Mouse (Mus musculus) embryo, embryonic 10.5 days (tissue): Measurements from ENCODE around the gene Vmn1r80.
"Not testable (repeated sequence)": the region's sequence is repeated elsewhere in the genome, so short reads cannot be mapped to it uniquely, and the experiment has no call there.

Experiments used
- DNase-seq: peaks from one replicate; pipeline ENCODE4 v3.0.0-alpha.2; 2015; ENCODE audit warnings: low spot score

Vmn1r80 gene

GRCm38 (mm10) chr7:12188986-12189385 is at the start of gene Vmn1r80:
TSS of gene Vmn1r80 (plus strand) at chr7:12189286.
- DNase-seq, result no peak

GRCm38 (mm10) chr7:12149957-12150356 is 39.1 kb upstream of the Vmn1r80 start, which contains the start of gene Vmn1r78:
TSS of gene Vmn1r78 (plus strand) at chr7:12150257.
- DNase-seq, result no peak

- DNase-seq, result not testable (repeated sequence)
These were observed 32.6 kb upstream of the Vmn1r80 start for GRCm38 (mm10) chr7:12156463-12156862.

- DNase-seq, result not testable (repeated sequence)
These were observed 18.1 kb upstream of the Vmn1r80 start, which contains the start of gene Vmn1r79 for GRCm38 (mm10) chr7:12170979-12171378. TSS of gene Vmn1r79 (plus strand) at chr7:12171279.

- not testable (repeated sequence) for DNase-seq
These were observed 16.2 kb upstream of the Vmn1r80 start for GRCm38 (mm10) chr7:12172926-12173325.

GRCm38 (mm10) chr7:12204141-12204540 is 15.1 kb downstream of the Vmn1r80 start:
- no peak for DNase-seq
